Mouse (Mus musculus) kidney, postnatal 4 days (tissue): ENCODE measurements around the gene Dnajc7.
A peak's percentile ranks its signal among the peaks of the same experiment; 100 is the strongest.
"Not testable (repeated sequence)": the region's sequence is repeated elsewhere in the genome, so short reads cannot be mapped to it uniquely, and the experiment has no call there.

Experiments
- DNase-seq, 2 experiments: peaks; one replicate each; pipeline ENCODE4 v3.0.0; 2021; ENCODE audit warnings: mixed read lengths in 2 of 2

The Dnajc7 gene

DNA sequence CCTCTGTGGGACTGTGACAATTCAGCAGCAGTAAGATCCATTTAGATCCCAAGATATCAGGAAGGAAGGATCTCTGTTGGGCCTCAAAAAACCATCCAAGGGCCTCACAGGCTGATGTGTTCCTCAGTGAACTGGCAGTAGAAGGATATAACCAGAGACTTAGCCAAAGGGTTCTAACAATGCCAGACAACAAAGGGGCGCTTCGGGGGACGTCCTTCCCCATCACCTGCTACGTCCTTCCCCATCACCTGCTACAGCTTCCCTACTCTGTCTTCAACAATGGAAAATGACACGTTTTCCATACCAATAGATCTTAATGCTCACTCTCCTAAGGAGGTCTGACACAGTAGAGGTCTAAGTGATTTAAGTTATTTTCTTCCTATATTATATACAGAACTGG lies 3.6 kb downstream of the Dnajc7 start:
- no peak for DNase-seq

DNA sequence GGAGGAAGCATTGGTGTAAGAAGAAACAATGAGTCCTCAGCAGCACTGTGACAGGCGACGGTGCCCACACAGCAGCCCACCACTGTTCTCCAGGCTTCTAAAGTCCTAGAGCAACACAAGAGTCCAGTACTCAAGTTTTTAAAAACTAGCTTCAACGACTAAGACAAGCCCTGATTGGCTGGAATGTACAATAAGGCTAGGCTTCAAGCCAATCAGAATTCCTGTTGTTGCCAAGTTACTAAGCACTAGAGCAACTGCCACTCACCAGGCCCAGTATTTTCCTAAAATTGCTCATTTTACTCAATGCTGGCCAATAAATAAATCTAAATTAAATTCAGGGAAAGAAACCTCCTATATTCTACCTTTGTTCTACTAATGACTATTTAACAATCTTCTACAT lies 6.7 kb downstream of the Dnajc7 start:
- no peak for DNase-seq

DNA sequence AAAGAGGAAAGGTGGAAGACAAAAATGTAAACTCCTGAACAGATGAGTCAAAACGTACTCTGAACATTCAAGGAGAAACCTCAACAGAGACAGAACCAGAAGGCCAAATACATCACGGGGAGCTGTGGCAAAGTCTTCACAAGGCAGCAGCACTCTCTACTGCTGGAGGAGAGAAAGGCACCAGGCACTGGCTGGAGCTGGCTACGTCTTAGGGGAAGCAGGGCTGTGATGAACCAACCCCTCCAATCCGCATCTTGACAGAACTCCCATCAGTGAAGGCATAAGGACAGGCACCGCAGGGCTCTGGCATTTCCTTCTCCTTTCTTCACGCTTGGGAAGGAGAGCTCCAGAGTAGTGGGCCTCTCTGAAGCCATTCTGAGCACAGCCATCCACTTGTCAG lies 8.3 kb downstream of the Dnajc7 start:
- DNase-seq: no peak

DNA sequence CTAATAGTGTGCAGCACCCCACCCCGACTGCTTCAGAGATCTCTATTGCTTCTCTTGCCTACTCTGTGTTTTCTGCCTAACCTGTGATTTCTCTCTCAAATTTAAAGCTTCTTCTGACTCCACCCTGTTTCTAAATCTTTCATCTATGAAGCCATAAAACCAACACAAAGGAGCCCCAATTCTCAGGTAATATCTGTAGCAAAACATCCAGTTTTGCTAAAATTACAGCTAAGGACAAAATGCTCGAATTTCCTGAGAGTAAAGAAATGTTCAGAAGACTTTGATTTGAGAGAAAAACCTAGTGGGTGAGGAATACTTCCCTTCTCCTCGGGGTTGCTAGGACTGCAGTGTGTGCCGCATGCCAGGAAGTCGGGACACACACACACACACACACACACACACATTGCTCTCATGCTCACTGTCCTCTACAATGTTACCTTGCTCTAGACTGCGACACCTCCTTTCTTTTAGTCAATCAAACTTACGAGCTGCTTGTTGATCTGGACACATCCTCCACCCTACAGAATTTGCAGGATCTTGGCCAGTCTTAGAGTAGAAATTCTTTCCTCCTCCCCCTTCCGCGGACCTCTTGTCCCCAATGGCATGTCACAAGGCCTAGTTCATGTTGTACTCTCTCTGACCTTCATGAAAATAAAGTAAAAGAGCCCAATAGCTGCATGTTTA lies 9.8 kb downstream of the Dnajc7 start:
- DNase-seq: peak in 1 of 2 experiments; percentile 15

DNA sequence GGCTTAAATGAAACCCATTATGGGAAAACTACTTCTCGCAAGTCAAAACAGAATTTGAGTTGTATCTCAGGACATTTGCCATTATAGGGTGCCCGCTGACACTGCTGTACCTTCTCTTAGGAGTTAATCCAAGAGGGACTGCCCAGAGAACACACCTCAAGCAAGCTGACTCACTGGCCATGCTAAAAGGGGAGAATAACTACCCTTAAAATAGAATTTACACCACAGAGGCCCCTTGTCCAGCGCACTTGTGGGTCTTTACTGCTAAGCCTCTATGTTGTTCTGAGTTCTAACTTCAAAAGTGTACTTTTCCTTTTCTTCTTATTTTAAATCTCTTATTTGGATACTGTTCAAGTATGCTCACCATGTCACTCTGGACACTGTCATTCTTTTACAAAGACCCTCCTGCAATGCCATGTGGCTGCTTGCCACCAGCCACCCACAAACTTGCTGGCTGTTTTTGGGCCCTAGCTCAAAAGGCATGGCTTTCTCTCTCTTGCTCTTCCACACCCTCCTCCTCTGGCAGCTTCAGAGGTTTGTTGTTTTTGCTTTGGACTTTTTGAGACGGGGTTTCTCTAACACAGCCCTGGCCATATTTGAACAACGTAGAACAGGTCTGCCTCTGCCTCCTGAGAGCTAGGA lies 10.5 kb downstream of the Dnajc7 start:
- no peak for DNase-seq

DNA sequence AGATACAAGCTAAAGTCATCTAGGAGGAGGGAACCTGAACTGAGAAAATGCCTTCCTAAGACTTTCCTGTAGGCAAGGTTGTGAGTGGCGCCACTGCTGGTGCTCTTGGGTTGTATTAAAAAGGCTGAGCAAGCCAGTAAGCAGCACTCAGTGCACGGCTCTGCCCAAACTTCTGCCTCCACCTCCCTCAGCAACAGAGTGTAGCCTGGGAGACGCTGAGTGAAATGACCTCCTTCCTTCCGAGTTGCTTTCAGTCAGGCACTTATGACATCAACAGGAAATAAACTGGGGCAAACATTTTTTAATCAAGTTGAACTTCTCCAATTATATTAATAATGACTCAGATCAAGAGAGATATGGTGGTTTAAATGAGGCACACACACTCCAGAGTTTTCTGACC lies 11.2 kb downstream of the Dnajc7 start:
- DNase-seq: no peak

DNA sequence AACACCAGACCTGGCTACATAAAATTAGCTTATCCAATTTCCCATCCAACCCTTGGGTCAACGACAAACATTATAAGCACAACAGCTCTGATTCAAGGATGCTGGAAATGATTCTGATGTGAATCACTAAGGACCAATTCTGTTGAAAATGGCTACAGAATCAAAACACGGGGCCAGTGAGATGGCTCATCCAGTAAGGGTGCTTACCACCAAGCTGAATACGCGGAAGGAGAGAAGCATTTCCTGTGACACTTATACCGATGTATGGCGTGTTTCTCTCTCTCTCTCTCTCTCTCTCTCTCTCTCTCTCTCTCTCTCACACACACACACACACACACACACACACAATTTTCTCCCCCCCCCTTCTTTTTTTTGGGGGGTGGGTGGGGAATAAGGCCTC lies 12.8 kb downstream of the Dnajc7 start:
- no peak for DNase-seq

DNA sequence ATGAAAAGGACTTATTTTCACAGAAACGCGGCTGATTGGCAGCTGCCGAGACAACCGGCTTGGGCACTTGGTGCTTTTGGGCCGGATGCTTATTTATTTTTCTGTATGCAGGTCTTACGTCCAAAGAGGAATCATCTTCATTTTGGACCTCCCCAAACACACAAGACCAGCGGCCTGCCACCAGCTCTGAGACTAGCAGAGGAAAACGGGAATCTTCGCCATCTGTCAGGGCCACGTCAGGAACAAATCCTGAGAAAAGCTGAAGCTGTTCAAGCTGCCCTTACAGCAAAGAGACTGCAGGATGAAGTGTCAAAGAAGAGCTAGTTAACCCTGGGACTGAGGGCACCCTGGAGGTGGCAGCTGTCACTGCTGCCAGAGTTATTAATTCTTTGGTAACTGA lies 14.5 kb downstream of the Dnajc7 start:
- DNase-seq: no peak

DNA sequence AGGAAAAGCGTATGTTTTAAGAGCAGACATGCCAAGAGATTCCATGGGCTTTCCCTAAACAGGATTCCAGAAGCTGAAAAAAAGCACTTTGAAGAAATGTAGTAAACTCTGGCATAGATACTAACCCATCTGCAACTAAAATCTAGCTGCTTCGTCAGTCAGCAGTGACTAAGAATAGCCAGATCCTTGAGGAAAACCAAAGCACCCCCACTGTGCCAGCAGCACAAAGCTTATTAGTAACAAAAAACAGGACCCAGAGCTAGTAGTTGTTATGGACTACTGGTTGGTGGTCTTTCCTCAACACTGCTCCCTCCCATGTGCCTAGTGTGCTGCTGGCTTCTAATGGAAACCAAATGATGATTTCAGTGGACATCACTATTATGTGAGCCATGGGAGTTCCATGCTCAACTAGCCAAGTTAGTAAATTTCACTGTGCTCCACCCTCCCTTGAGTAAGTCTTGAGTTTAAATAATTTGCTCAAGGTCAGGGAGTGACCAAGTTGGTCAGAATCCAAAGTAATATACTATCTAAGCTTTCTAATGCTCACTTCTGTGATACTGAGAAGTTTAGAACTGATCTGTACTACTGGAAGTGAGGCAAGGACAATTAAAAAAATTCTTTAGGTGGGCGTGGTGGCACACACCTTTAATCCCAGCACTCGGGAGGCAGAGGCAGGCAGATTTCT lies 15.5 kb downstream of the Dnajc7 start:
- no peak for DNase-seq

DNA sequence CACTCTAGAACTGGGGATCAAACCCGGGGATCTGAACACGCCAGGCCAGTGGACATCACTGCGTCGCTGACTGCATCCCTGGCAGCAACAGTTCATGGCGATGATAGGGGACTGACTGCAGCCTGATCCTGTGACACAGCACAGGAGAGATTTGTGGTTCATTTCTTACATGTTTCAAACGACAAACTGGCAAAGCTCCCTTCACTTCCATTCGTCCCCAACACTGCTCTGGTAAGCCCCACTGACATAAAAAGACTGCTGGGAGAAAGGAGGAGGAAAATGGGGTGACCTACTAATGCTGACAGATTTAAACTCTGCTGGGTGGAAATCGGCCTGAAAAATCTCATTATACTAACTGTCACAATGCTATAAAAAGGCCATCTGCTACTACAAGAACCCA lies 16.2 kb downstream of the Dnajc7 start:
- no peak for DNase-seq

DNA sequence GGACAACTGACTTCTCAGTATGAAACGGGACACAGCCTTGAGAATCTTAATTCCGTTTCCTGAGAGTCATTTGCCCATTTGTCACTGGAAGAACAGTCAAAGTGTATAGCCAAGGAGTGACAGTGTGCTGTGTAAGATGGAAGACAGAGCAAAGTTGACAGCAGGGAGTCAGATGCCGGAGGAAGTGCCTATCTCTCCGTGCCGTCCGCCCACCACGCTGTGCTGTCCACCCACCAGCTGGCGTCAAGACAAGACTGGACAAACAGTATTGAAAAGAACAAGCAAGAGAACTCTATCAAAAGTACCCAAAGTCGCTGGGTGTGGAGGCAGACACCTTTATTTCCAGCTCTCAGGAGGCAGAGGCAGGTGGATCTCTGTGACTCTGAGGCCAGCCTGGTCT lies 16.8 kb downstream of the Dnajc7 start:
- DNase-seq: no peak

DNA sequence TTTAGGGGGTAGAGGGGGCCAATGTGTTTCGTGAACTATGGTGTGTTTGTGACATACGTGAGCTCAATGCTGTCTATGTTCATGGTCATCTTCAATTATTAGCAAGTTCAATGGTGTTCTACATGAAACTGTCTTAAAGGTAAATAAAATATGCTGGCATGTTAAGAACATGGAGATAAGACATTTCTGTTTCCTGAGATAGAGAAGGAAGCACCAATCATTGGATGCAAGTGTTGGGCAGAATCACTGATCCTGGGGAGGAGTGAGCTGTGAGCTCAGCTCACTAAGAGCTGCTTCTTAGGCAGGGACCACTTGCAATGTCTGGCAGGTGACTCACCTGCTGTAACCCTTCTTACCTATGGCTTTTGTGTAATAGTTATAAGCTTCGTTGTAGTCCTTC lies 18.6 kb downstream of the Dnajc7 start:
- DNase-seq: no peak

DNA sequence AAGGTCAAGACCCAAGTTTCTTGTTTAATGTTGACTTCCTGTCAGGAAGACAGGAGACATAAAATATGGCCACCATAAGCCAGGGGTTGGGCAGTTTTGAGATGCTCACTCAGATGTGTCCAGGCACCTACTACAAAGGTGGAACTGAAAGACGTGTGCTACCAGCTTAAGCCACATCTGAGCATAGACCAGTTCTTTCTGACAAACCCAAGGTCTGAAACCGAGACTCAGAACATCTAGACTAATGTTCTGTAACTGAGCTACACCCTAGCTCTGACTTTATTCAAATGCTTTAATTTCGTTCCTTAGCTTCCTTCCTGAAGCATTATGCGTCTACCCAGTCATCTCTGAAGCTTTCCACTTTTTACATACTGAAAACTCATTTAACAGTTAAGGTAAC lies 21.9 kb downstream of the Dnajc7 start:
- no peak for DNase-seq

DNA sequence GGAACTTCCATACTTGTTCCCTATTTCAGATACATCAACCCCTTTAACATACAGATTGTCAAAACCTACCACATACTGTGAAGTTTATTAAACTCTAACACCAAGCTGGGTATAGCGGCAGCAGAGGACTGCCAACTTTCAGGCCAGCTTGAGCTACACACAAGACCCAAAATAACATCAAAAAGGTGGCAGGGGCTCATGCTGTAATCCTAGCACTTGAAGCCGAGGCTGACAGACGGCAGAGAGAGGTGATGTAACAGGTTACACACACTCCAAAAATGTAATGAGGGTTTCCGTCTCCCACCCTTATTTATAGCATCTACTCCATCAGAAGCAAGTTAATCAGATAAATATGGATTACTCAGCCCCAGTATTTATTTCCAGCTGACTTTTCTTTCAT lies 24.4 kb downstream of the Dnajc7 start:
- no peak for DNase-seq

DNA sequence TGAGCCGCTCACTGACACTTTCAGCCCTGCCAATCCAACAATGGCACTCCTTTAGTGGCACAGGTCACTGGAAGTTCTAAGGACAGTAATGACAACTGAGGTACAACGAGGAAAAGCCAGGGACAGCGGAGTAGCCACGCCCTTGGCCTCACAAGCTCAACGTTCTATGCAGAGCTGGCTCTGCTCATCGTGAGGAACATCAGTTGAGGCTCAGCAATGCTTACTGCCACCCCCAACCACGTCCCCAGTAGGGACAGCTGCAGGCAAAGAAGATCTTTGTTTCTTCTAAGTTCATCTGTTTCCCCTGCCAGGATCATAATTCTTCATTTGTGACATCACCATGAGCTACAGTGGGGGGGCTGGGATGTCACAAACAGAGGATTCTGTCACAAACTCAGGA lies 25.4 kb downstream of the Dnajc7 start:
- no peak for DNase-seq

DNA sequence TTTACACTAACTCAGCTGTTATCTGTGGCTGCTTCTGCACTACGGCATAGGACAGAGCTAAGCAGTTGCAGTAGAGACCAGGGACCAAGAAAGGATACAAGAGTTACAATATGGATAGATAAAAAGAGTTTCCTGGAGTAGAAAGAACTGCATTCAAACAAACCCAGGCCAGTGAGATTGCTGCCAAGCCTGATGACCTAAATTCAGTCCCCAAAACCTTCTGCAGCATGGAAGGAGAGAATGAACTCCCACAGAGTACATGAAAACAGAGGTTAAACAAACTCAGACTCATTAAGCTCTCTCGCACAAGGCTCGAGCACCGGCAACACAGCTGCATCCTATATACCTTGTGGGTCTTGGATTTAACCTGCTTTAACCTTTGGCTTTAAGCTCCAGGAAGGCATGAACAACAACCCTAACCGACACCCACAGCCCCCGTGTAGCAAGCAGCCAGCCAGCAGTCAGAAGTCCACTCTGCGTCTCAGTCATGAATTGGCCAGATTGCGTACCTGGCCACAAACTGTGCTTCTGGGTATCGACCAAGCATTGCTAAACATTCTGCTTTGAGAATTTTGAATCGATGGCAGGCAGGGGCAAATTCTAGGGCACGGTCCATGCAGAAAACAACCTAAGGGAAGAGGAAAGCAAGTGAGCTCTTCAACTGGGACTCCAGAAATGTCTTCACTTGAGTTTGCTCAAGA lies 27.5 kb downstream of the Dnajc7 start:
- DNase-seq: no peak

DNA sequence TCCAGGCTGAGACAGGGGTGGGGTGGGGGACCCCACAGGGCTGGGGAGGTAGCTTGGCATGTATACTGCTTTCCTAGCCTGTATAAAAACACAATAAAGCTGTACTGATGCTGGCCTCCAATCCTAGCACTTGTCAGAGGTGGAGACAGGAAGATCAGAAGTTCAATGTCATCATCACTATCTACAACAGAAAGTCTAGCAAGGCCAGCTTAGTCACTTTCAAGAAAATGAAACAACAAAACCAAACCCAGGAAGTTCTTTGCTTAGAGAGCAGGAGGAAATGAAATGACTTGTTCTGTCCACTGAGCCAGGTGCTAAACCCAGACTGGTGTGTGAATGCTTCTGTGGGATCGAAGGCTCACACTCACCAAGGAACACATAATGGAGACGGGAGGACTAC lies 31.5 kb downstream of the Dnajc7 start:
- no peak for DNase-seq

DNA sequence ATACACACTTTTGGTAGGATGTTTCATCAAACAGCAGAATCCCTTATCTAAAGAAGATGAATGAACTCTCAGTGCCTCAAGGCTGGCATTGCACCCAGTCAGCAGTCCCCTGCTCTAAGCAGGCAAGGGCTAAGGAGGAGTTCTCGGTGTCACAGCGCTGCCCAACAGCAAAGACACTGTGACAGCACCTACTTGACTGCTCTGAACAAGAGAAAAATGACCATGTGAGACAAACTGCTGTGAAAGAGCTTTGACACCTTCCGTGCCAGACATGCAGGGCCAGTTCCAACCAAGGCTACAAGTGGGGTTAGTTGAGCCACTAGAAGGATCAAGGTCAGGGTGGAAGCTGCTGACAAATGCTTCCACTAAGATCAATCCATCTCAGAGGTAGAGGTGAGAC lies 34.8 kb downstream of the Dnajc7 start:
- no peak for DNase-seq

DNA sequence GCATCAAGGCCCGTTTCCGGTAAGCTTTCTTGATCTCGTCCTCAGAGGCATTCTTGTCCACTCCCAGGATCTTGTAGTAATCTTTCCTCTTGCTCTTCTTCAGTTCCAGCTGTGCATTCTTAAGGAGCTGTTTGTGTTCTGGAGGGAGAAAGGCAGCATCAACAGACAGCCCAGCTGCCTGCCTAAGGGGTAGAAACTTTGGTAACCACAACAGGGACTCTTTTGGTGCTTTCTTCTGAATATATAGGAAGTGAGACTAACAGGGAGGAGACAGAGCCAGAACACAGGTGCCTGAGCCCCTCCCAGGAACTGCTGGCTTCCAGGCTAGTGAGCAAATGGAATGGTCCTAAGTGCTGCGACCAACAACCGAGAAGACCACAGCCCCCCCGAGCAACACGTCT lies 35.4 kb downstream of the Dnajc7 start:
- DNase-seq: no peak

DNA sequence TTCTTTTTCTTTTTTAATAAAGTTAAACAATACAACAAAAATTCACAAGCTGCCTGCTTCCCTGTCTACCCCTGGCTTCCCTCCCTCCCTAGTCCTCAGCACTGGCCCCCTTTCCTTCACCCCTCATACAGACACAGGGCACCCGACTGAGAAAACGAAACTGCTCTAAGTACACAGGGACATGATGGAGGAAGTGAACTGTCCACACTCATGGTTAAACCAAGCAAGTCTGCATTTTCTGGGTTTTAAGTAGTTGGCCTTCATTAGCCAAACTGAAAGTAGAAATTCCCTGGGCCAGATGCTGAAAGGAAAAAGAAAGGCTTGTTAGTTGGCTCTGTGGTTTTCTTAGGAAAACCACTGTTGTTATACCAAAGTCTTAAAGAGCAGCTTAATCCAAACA lies 37.1 kb downstream of the Dnajc7 start:
- DNase-seq: no peak

DNA sequence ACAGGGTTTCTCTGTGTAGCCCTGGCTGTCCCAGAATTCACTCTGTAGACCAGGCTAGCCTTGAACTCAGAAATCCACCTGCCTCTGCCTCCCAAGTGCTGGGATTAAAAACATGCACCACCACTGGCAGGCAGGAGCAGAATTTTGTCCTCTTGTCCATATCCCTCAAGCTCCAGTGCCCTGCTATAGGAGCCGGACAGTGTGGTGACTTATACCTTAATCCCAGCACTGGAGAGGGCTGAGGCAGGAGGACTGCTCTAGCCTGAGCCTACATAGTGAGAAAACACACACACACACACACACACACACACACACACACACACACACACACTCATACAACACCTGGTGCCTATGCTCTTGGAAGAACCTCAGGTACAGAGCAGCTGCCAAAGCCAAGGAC lies 37.6 kb downstream of the Dnajc7 start:
- not testable (repeated sequence) for DNase-seq

DNA sequence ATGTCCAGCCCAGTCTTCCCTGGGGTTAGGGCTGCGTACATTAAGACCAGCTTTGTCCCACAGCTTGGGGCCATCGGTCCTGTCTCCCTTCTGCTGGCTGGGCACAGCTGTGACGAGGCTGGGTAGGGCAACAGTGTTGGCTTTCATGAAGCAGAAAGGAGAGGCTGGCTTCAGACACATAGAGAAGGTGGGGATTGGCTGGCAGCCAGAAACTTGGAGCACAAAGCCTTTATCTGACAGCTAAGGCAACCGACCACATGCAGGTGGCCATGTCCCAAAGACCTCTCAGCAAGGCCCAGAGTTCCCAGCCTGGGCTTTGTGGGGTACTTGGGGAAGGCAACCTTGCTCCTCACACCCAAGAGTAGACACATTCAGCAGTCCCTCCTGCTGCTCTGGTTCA lies 38.2 kb downstream of the Dnajc7 start:
- DNase-seq: peak in 1 of 2 experiments; percentile 37

DNA sequence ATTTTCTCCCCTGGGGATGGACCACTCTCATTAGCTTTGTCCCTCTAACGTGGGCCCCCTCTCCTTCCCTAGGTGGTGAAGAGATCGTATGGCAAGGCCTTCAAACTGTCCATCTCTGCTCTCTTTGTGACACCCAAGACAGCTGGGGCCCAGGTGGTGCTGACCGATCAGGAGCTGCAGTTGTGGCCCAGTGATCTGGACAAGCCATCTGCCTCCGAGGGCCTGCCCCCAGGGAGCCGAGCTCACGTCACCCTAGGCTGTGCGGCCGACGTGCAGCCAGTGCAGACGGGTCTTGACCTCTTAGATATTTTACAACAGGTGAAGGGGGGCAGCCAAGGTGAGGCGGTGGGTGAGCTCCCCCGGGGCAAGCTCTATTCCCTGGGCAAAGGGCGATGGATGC lies 39.7 kb downstream of the Dnajc7 start:
- no peak for DNase-seq
